In the genomic region with DNA sequence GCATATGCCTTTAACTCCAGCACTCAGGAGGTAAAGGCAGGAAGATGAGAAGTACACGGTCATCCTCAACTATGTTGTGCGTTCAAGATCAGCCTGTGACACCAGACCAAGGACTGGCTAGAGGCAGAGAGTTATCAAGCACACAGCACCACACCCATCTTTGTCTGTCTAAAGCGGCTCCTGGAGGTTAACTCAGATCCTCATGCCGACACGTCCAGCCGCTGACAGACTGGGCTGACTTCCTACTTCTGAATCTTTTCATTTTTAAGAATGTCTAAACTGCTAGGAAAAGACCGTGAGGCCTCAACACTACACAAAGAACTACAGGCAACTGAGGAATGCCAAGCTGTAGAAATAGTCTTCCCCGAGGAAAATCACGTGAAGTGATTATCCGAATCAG, we compare ENCODE assay signal across 35 mouse cellular contexts.
"Had no signal": no experiment of that assay in that cellular context is flagged by ENCODE, and none has a peak within 500 bp of the region (broad histone marks: within the 10 kb centered on the region; RNA-seq: fewer than 3 reads in every experiment).

No protein-coding gene starts in this region.

- ATAC-seq: hindbrain, embryonic 16.5 days; hindbrain, postnatal 0 days; inflammation-experienced regulatory T-cells, adult 6 months; intestine, embryonic 15.5 days; intestine, embryonic 16.5 days; intestine, postnatal 0 days had no signal

- H3K27me3 ChIP-seq: heart, embryonic 12.5 days; intestine, embryonic 15.5 days had no signal

- H3K4me2 ChIP-seq: heart, embryonic 11.5 days; heart, embryonic 12.5 days; heart, embryonic 13.5 days; heart, embryonic 15.5 days; hindbrain, embryonic 12.5 days; hindbrain, embryonic 13.5 days; hindbrain, embryonic 14.5 days; hindbrain, embryonic 15.5 days; intestine, embryonic 15.5 days; kidney, embryonic 15.5 days had no signal

- H3K27ac ChIP-seq: heart, embryonic 13.5 days; heart, embryonic 15.5 days; hindbrain, embryonic 10.5 days; hindbrain, embryonic 12.5 days; hindbrain, embryonic 13.5 days; hindbrain, embryonic 14.5 days; hindbrain, embryonic 15.5 days; hindbrain, postnatal 0 days; intestine, embryonic 15.5 days; kidney, embryonic 15.5 days; kidney, postnatal 0 days; layer of hippocampus, adult 2 months; left cerebral cortex, adult 2 months had no signal

- DNase-seq: heart, postnatal 10 days; heart, postnatal 14 days; heart, postnatal 36 days; heart, postnatal 4 days; kidney, adult 11 months; kidney, adult 18-20 months; kidney, adult 2 months; kidney, adult 8-10 months; kidney, adult 9 months; kidney, postnatal 10 days; kidney, postnatal 14 days; kidney, postnatal 25 days; kidney, postnatal 36 days; kidney, postnatal 4 days; layer of hippocampus, adult 9-11 months; layer of hippocampus, postnatal 36 days had no signal

- H3K36me3 ChIP-seq: heart, embryonic 12.5 days; heart, embryonic 13.5 days; heart, embryonic 15.5 days; hindbrain, embryonic 10.5 days; hindbrain, embryonic 12.5 days; hindbrain, embryonic 13.5 days; hindbrain, embryonic 15.5 days; intestine, embryonic 15.5 days; kidney, embryonic 15.5 days had no signal

- H3K4me3 ChIP-seq: heart, embryonic 12.5 days; heart, embryonic 13.5 days; heart, embryonic 15.5 days; hindbrain, embryonic 10.5 days; hindbrain, embryonic 12.5 days; hindbrain, embryonic 13.5 days; hindbrain, embryonic 15.5 days; intestine, embryonic 15.5 days; kidney, embryonic 15.5 days; layer of hippocampus, adult 2 months; left cerebral cortex, adult 2 months had no signal

- H3K9me3 ChIP-seq: heart, embryonic 15.5 days; hindbrain, embryonic 10.5 days; hindbrain, embryonic 12.5 days; hindbrain, embryonic 13.5 days; hindbrain, embryonic 15.5 days; intestine, embryonic 15.5 days; kidney, embryonic 15.5 days had no signal

- H3K9ac ChIP-seq: heart, embryonic 12.5 days; heart, embryonic 13.5 days; heart, embryonic 15.5 days; hindbrain, embryonic 12.5 days; hindbrain, embryonic 13.5 days; hindbrain, embryonic 14.5 days; hindbrain, embryonic 15.5 days; intestine, embryonic 15.5 days; kidney, embryonic 15.5 days had no signal
